Mouse (Mus musculus) T-cell, adult 66 days (primary cell): Measurements from ENCODE around the gene Lancl3. TPM values are rescaled to one million over a fixed set of nuclear protein-coding genes. Genes with fewer than 3 reads are reported as not detected.

Experiments used
- total RNA-seq, 2 experiments: library from RNA; stranded (reverse); gene quantifications; 3 replicates in 1 of 2; 4 replicates in 1 of 2; pipeline ENCODE4 v1.2.4; 2023

The Lancl3 gene
- total RNA-seq: under 1 TPM; 0.44 to 0.68 TPM

GRCm38 (mm10) chrX:9199761-9200371, at the start of gene Lancl3:
Gene Lancl3 (plus strand): TSS chrX:9199902.

GRCm38 (mm10) chrX:9256766-9257165, 57.1 kb downstream of the Lancl3 start, which contains the start of gene Gm14862:
Gene Gm14862 (minus strand): TSS chrX:9256899.

DNA sequence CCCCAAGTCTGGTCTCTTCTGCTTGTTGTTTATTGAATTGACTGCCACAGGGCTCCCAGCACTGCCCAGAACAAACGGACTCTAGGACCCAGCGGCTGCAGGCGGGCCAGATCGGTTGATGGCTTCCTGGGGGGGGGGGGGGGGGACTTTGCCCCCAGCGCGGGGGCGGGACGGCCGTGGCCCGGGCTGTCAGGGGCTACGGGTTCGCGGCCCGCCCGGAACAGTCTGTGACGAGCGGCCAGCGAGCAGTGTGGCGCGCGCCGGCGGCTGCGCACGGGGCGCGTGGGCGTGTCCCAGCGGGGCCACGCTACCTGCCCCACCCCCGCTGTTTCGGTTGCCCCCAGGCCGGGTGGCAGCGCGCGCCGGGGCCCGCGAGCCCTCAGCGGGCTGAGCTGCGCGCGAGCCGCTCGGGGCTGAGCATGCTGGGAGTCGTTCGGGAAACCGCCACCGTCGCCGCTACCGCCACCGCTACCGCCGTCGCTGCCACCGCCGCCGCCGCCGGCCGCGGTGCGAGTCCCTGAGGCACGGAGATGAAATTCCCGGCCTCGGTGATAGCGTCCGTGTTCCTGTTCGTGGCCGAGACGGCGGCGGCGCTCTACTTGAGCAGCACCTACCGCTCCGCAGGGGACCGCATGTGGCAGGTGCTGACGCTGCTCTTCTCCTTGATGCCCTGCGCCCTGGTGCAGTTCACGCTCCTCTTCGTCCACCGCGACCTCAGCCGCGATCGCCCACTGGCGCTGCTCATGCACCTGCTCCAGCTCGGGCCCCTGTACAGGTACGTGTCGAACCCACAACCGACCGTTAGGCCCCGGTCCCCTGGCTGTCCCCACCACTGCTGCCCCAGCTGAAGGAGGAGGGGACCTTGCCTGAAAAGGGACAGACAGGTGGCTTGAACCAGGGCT, 73.0 kb downstream of the Lancl3 start, which contains the start of gene Xk:
TSS of gene Xk (plus strand) at position 297 of the 902 bp plus-strand sequence.

DNA sequence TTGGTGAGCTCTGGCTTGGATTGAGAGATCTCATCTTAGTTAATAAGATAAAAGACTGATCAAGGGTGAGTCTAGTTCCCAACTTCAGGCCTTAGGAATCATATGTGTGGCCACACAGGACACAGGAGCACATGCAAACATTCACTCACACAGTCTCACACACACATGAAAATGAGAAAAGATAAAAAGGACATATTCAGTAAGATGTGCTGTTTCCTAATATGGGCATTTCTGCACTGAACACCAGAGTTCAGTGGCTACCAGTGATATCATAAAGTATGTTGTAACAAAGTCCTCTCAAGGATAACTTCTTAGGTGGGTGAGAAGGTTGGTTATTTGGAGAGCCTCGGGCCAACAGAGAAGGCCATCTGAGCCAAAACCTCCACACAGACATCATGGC, 83.8 kb downstream of the Lancl3 start, which contains the start of gene H2al1m:
TSS of gene H2al1m (plus strand) at position 301 of the 400 bp plus-strand sequence.

Other genes starting within 250 kb of the Lancl3 start
- not detected for gene Fthl17b, start 236.9 kb upstream of the Lancl3 start, total RNA-seq
- not detected for gene Fthl17c, start 223.3 kb upstream of the Lancl3 start, total RNA-seq
- gene Fthl17d, start 213.1 kb upstream of the Lancl3 start, total RNA-seq: not detected
- not detected for gene Fthl17e, start 166.4 kb upstream of the Lancl3 start, total RNA-seq
- gene Fthl17f, start 136.9 kb upstream of the Lancl3 start, total RNA-seq: not detected
- not detected for gene 4930402K13Rik, start 95.3 kb upstream of the Lancl3 start, total RNA-seq
- not detected for gene Gm14862, start 57.0 kb downstream of the Lancl3 start, total RNA-seq
- 1 to 10 TPM; 1.2 to 1.5 TPM for gene Xk, start 72.9 kb downstream of the Lancl3 start, total RNA-seq
- not detected for gene H2al1m, start 83.9 kb downstream of the Lancl3 start, total RNA-seq
- not detected for gene H2al1k, start 150.7 kb downstream of the Lancl3 start, total RNA-seq